Mouse (Mus musculus): ENCODE measurements around the gene Vav2. TPM values are rescaled to one million over a fixed set of nuclear protein-coding genes. Genes with fewer than 3 reads are reported as not detected.

Gene Vav2
- 3.8 and 4.5 TPM in 2 replicates for polyA plus RNA-seq (2012)

DNA sequence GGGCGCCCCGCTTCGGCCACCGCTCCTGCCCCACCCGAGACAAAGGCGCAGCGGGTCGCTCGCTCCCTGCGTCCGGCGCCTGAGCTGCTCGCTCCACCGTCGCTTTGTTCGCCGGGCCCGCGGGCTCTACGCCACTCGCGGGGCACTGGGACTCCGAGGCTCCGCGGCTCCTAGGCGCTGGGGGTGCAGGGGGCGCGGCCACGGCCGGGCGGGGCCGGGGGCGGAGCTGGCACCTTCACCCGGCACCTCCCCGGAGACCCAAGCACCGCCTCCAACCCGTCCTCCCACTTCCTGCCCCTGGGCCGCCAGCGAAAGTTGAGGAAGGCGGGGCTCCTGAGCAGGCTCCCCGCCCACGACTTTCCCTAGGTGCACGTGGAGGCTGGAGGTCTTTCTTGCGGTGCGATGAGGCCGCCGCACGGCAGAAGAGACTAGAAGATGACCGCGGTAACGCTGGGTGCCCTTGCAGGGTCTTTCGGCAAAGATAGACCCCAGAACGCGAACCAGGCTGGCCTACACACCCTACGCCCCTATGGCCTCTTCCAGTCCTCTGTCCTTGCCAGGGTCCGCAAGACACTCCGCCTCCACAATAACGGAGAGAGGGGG, at the start of gene Vav2:
Gene Vav2 (minus strand): TSS at position 179 of the 603 bp plus-strand sequence.
- TF ChIP-seq GATA1 (IDR thresholded peaks at IDR 0.05; ENCODE audit: low read length) = no peak

DNA sequence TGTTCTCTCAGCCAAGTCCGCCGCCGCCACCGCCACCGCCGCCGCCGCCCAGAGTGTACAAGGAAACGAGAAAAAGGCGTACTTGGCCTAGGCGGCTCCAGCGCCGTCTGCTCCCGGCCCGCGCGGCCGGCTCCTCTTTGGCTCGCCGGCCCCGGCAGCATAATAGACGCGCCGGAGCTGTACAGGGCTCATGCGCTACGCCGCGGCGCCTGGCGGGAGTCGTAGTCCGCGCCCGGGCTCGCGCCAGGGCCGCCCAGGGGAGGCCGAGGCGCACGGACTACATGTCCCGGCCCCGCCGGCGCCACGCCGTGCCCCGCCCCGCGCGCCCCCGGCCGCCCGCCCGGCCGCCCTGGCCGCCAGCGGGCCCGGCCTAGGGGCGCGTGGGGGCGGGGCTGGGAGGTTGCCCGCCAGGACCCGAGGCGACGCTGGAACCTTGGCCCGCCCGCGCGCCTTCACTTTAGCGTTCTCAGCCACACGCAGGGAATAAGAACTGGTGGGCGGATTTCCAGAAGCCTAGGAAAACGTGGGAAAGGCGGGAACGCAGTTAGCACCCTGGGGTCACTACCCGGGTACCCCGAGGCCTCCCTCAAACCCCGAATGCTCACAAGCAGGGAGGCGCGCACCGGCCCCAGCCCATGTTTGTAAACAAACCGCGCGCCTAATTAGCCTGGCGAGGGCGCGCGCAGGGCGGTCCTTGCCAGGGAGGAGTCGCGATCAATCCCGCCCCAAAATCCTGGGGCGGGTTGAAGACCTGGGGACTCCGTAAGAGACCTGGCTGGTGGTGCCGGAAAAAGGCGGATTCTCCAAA, 48.9 kb upstream of the Vav2 start:
- TF ChIP-seq GATA1 (IDR thresholded peaks at IDR 0.05; ENCODE audit: low read length) = no peak

DNA sequence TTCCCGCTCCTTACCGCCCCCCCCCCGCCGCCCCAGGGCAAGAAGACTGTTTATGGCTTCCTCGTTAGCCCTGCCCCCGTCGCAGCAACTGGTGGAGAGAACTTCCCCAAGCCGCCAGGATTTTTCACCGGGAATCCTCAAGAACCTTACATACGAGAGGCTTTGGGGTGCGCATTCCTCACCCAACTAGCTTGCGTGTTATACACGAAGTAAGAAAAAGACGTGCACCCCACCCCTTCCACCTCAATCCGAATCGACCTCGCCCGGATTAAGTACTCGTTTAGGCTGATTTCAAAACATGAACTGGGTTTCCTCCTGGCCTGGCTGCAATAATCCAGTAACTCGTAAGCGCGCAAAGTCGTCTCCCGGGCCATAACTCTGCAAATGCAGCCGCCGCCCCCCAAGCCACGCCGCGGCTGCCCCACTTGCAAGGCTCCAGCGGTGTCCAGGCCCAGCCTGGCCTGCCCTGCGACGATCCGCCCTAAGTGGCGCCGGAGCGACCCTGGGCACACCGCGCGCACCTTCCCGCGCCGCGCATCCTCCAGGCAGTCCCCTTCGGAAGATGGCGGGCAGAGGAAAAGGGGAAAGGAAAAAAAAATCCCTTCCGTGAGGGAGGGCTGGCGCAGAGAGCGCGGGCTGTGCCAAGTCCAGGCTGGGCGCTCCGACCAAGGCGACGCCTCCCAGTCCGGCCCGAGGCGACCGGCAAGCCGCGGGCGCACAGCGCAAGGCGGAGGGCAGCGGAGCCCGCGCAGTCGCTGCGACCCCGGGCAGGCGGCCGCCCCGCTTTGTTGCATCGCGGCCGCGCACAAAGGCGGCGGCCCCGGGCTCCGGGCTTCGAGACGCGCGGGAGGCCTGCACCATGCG, 48.0 kb upstream of the Vav2 start:
- TF ChIP-seq GATA1 (IDR thresholded peaks at IDR 0.05; ENCODE audit: low read length) = no peak

DNA sequence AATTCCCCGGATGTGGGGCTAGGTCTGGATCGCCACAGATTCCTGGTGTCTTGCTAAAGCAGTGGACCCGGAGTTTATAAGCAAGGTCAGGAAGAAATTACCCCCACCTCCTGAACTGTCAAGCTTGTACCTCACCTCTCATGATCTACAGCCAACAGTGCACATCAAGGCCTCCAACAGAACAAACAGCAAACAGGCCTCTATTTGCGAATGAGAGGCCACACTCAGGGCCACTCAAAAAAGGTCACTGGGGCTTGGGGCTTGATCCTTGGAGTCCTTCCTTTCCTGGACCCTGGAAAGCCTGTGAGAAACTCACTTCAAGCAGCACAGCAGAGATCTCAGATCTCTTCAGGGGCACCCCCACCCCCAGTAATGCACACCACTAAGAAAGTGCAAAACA, 47.1 kb upstream of the Vav2 start:
- no peak for TF ChIP-seq GATA1 (IDR thresholded peaks at IDR 0.05; ENCODE audit: low read length)

DNA sequence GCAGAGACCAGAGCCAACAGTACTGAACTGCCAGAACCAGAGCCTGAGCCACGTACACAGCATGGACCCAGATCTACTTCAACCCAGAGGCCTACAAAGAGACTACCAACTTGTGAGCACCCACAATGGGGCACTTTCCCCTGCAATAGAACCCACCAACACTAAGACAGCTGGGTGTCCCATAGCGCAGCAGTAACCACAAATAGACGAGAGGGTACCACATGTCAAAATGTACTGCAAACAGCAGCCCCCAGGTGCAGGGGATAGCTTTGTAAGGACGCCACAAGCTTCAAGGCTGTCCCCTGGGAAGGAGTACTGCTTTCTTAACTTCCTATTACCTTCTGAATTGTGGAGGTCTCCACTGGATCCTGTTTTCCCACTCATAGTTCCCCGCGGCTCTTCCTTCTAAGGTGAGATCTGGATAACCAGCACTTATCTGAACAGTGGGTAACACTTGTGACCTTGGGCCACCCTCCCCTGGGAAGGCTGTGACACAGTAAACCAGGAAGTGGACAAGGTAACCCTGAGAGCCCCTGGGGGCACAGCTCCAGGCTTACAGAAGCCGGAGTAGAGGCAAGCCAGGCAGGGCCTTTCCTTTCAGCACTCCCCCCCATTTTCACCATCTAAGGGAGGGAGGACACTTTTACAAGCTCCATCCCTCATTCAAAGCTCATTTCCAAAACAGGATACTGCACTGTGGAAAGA, 46.4 kb upstream of the Vav2 start:
- TF ChIP-seq GATA1 (IDR thresholded peaks at IDR 0.05; ENCODE audit: low read length) = no peak

DNA sequence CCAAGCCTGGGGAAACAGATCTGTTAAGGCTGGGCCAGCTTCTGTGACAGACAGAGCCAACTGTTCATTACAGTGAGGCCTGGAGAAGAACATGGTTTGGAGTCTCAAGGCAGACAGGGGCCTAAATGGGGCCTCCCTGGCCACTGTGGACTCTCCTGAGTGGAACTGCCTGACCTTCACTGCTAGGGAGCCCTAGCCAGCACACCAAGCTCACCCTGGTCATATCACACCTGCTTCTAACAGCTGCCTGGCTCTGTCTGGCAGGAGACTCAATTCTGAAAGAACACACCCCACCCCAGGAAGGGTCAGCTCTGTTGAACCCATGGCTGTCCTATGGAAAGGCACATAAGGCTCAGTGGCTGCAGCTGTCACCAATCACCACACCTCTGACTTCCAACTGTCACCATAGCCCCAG, 44.3 kb upstream of the Vav2 start:
- no peak for TF ChIP-seq GATA1 (IDR thresholded peaks at IDR 0.05; ENCODE audit: low read length)

DNA sequence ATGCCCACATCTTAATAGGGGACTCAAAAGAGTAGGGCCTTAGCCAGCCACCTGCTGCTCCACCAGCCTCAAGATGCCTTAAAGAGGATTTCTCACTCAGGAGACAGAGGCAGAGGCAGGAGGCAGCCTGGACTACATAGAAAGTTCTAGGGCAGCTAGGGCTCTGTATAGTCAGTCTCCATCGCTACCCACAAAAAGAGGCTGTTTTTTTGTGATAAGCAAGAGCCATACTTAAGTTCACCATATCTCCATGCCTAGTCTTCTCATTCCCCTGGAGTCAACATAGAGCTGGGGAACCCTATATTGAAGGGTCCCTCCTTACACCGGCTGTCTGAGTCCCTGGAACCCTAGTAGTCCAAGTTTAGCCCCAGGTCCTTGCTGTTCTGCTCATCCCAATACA, 43.7 kb upstream of the Vav2 start:
- TF ChIP-seq GATA1 (IDR thresholded peaks at IDR 0.05; ENCODE audit: low read length) = no peak

DNA sequence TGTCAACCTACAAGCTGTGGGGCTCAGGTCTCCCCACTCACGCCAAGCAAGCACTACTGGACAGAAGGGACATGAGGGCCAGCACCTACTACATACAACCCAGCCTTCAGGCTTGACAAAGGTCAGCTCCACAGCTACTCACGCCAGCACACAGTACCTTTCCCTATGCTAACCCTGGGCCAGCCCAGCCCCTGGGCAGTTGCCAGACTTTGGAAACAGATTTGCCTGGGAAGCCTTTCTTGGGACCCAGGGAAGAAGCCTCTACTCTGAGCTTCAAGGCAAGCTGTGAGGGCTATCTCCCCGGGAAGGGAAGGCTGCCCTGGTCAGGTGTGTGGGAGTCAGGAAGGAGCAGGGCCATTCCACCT, 43.1 kb upstream of the Vav2 start:
- no peak for TF ChIP-seq GATA1 (IDR thresholded peaks at IDR 0.05; ENCODE audit: low read length)

DNA sequence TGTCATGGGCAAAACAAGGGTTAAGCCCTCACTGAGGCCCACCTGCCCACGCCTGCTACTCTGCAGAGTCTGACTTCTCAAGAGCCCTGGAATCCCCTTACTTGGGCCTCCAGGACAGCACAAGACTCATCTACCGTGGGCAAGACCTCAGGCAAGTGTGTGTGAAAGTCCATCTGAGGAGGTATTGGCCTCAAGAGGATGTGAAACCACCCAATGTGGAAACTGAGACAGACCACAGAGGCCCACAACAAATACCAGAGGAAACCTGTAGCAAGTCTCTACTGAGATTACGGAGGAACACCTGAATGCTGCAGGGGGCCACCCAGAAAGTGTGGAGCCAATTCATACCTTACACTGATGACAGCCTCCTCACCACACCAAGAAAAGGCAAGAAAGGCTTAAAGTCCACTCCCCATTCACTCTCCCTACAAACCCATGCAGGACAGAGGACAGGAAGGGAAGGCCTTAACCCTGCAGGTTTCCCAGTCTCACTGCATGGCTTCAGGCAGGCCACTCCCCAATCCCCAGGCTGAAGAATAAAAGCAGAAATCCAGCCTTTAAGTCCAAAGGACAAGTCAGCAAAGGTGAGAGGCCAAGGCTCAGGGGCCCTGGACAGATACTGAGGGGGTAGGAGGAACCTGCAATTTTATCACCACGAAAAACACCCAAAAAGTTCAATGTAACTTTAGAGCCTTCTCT, 42.6 kb upstream of the Vav2 start:
- TF ChIP-seq GATA1 (IDR thresholded peaks at IDR 0.05; ENCODE audit: low read length) = no peak

DNA sequence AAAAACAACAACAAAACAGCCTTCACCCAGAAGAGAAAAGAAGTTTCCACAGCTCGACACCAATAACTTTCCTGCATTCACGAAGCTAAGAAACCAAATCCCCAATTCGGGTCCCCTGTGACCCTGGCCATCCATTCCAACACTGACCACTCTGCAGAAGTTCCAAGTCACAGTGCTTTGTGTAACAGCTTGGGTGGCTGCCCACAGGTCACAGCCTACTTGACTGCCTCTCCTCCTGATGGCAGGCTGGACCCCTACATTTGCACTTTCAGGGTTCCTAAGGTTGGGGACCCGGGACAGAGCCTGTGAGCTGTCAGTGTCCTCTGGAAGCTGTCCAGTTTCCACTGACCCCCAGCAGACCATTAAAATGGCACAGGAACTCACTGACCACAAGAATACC, 36.1 kb upstream of the Vav2 start:
- TF ChIP-seq GATA1 (IDR thresholded peaks at IDR 0.05; ENCODE audit: low read length) = no peak

DNA sequence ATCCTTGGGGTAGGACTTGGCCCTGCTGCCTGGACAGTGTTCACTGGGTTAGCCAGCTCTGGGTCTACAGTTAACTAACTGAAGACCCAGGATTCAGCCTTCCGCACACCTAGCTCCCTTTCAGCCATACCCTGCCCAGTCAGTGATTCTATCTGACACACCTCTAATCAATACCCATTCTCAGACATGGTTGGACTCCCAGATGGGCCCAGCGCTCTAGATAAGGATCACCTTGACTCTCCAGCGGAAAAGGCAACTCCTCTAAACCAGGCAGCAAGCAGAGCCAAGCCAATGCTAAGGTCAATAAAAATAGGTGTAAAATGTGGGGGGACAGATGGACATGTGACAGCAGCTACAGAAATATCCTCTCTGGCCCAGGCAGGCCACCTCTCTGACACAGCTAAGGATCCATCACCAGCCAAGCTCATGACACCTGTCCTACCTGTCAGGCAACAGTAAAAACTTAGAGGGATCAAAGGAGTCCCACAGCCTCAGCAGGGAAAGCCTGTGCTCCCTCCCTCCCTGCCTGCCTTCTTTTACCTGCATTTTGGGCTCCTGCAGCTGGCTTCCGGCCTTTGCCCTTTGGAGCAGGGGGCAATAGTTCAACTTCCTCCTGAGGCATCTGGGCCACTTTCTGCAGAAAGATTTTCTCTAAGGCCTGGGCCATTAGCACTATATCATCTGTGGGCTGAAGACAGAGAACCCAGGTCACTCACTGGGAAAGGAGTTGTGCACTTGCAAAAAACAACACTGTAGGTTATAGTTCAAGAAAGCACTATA, 35.2 kb upstream of the Vav2 start:
- TF ChIP-seq GATA1 (IDR thresholded peaks at IDR 0.05; ENCODE audit: low read length) = no peak

DNA sequence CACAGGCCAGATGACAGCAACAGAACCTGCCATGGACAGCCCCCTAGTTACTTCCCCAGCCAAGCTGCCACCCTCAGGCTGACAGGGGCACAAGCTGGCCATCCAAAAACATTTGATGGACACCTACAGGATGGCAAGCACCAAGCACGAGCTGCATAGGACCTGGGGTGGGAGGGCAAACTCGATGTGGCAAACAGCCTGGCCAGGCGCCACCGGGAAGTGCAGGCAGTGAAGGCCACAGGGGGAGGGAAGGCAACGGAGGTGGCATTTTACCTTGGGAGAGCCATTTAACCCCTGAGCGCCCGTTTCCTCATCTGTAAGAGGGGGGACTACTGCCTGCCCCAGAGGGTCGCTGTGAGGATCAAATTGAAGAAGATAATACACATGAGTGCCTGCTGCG, 33.8 kb upstream of the Vav2 start:
- no peak for TF ChIP-seq GATA1 (IDR thresholded peaks at IDR 0.05; ENCODE audit: low read length)

DNA sequence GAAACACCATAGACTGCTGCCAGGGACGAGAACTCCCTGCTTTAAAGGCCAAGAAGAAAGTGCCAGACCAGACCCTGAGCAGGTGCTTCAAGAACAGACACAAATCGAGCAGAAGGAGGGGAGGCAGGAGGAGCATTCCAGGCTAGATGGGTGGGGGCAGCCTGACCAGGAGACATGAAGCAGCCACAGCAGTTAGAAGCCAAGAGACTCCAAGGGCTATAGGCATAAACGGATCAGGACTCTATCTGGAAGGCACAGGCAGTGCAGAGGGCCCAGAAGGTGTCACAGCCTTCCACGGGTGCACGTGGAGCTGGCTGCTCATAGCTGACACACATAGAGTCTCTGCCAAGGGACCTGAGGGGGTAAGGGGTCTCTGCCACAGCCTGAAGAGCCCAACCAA, 33.3 kb upstream of the Vav2 start:
- no peak for TF ChIP-seq GATA1 (IDR thresholded peaks at IDR 0.05; ENCODE audit: low read length)

DNA sequence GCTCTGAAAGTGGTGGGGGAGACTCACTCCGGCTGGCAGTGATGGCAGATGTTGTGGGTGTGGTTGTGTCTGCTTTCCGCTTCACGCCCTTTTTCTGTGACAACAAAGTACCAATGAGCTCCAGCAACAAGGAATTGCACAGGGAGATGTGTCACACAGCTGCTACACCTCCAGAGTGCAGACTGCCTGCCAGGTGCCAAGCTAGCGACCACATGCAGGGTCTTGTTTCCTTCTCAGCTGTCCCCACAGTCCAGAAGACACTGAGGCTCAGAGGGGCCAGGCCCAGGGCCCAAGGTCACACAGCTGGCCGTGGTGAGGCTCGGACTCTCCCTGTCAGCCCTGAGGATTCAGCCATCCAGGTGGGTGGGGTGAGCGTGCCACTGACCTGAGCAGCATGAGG, 32.9 kb upstream of the Vav2 start:
- TF ChIP-seq GATA1 (IDR thresholded peaks at IDR 0.05; ENCODE audit: low read length) = no peak
